Mouse (Mus musculus): ENCODE results near the gene Gm9774. TPM values are rescaled to one million over a fixed set of nuclear protein-coding genes. Genes with fewer than 3 reads are reported as not detected.

The Gm9774 gene
- polyA plus RNA-seq, 1 experiment from 2014 or later = 6.5 TPM

- Histone ChIP-seq H3K4me1 (no peaks in the 10 kb centered on the region), H3K4me2 (no peak within 1 kb of the TSS), H3K4me3 (no peak within 1 kb of the TSS), H3K36me3 (no peaks in the 10 kb centered on the region), H3K9ac (no peak within 1 kb of the TSS), H3K27me3 (replicated peaks) (no peaks in the 10 kb centered on the region), H3K27ac (replicated peaks) (no peak within 1 kb of the TSS), H3K9me3 (no peaks in the 10 kb centered on the region)
- 64% methylated on average over 1 of the region's 1 CpGs for WGBS
- no peak for ATAC-seq (ENCODE audit: extremely low read depth, insufficient number of reproducible peaks, low FRiP score, low TSS enrichment)
Observed at GRCm38 (mm10) chr3:92385385-92385784, 43.8 kb downstream of the Gm9774 start, which contains the start of gene Sprr2h. TSS of gene Sprr2h (plus strand) at chr3:92385685.

Other genes with a start within 250 kb of the Gm9774 start
- not detected in 2 replicates for gene Sprr2a1, start 213.6 kb downstream of the Gm9774 start, polyA plus RNA-seq (2015; fragmentation: Nextera tagmentation; extraction: Ambion mirVana)
- 1.6 and 2.0 TPM in 2 replicates for gene Sprr2a2, start 213.5 kb downstream of the Gm9774 start, polyA plus RNA-seq (2015; fragmentation: Nextera tagmentation; extraction: Ambion mirVana)
- gene Sprr2a3, start 144.0 kb downstream of the Gm9774 start, polyA plus RNA-seq (2015; fragmentation: Nextera tagmentation; extraction: Ambion mirVana) = not detected in 2 replicates
- not detected in 2 replicates for gene Sprr2b, start 112.8 kb downstream of the Gm9774 start, polyA plus RNA-seq (2015; fragmentation: Nextera tagmentation; extraction: Ambion mirVana)
- gene Sprr2d, start 90.3 kb downstream of the Gm9774 start, polyA plus RNA-seq (2015; fragmentation: Nextera tagmentation; extraction: Ambion mirVana) = not detected in 2 replicates
- not detected in 2 replicates for gene Sprr2e, start 77.3 kb downstream of the Gm9774 start, polyA plus RNA-seq (2015; fragmentation: Nextera tagmentation; extraction: Ambion mirVana)
- gene Sprr2f, start 64.2 kb downstream of the Gm9774 start, polyA plus RNA-seq (2015; fragmentation: Nextera tagmentation; extraction: Ambion mirVana) = not detected in 2 replicates
- gene Sprr2h, start 43.7 kb downstream of the Gm9774 start, polyA plus RNA-seq (2015; fragmentation: Nextera tagmentation; extraction: Ambion mirVana) = not detected in 2 replicates
- gene Sprr2i, start 21.4 kb downstream of the Gm9774 start, polyA plus RNA-seq (2015; fragmentation: Nextera tagmentation; extraction: Ambion mirVana) = not detected in 2 replicates
- gene Sprr2j-ps, start 11.3 kb downstream of the Gm9774 start, polyA plus RNA-seq (2015; fragmentation: Nextera tagmentation; extraction: Ambion mirVana) = not detected in 2 replicates
- not detected in 2 replicates for gene Sprr2k, start 3.2 kb upstream of the Gm9774 start, polyA plus RNA-seq (2015; fragmentation: Nextera tagmentation; extraction: Ambion mirVana)
- not detected in 2 replicates for gene Sprr1b, start 9.4 kb upstream of the Gm9774 start, polyA plus RNA-seq (2015; fragmentation: Nextera tagmentation; extraction: Ambion mirVana)
- gene Sprr3, start 29.3 kb upstream of the Gm9774 start, polyA plus RNA-seq (2015; fragmentation: Nextera tagmentation; extraction: Ambion mirVana) = not detected in 2 replicates
- gene Sprr1a, start 56.5 kb upstream of the Gm9774 start, polyA plus RNA-seq (2015; fragmentation: Nextera tagmentation; extraction: Ambion mirVana) = 0.19 and 0.31 TPM in 2 replicates
- gene Sprr4, start 71.1 kb upstream of the Gm9774 start, polyA plus RNA-seq (2015; fragmentation: Nextera tagmentation; extraction: Ambion mirVana) = not detected in 2 replicates
- gene 2310046K23Rik, start 105.1 kb upstream of the Gm9774 start, polyA plus RNA-seq (2015; fragmentation: Nextera tagmentation; extraction: Ambion mirVana) = not detected in 2 replicates
- gene Ivl, start 144.3 kb upstream of the Gm9774 start, polyA plus RNA-seq (2015; fragmentation: Nextera tagmentation; extraction: Ambion mirVana) = not detected in 2 replicates
- not detected in 2 replicates for gene Smcp, start 159.6 kb upstream of the Gm9774 start, polyA plus RNA-seq (2015; fragmentation: Nextera tagmentation; extraction: Ambion mirVana)
- gene 2210017I01Rik, start 178.1 kb upstream of the Gm9774 start, polyA plus RNA-seq (2015; fragmentation: Nextera tagmentation; extraction: Ambion mirVana) = not detected in 2 replicates
- not detected in 2 replicates for gene Lce6a, start 192.2 kb upstream of the Gm9774 start, polyA plus RNA-seq (2015; fragmentation: Nextera tagmentation; extraction: Ambion mirVana)
- gene Lce1a1, start 218.9 kb upstream of the Gm9774 start, polyA plus RNA-seq (2015; fragmentation: Nextera tagmentation; extraction: Ambion mirVana) = not detected in 2 replicates
- not detected in 2 replicates for gene Lce1b, start 227.5 kb upstream of the Gm9774 start, polyA plus RNA-seq (2015; fragmentation: Nextera tagmentation; extraction: Ambion mirVana)
- gene Lce1a2, start 240.9 kb upstream of the Gm9774 start, polyA plus RNA-seq (2015; fragmentation: Nextera tagmentation; extraction: Ambion mirVana) = not detected in 2 replicates
- not detected in 2 replicates for gene Lce1c, start 249.8 kb upstream of the Gm9774 start, polyA plus RNA-seq (2015; fragmentation: Nextera tagmentation; extraction: Ambion mirVana)